Comparison of ENCODE assay signal across 8 mouse cellular contexts in genomic region chr2:166806173-166806705, GRCm38 (mm10). TPM values are rescaled to one million over a fixed set of nuclear protein-coding genes. Genes with fewer than 3 reads are reported as not detected.
A peak's percentile ranks its signal among the peaks of the same experiment; 100 is the strongest.
DNase-seq lines count a peak whose midpoint lies in the region; ATAC-seq and TF ChIP-seq lines count a peak whose summit lies in the region.

No protein-coding gene starts in this region.

- no peak; the same call in 1 of the 2 replicates for ATAC-seq in forebrain, embryonic 15.5 days (replicated peaks)
- ATAC-seq in liver, postnatal 0 days: peak; percentile 8; the same call in 1 of the 2 replicates

- H3K27ac ChIP-seq in heart, adult 2 months: peak overlapping the region; percentile 92
- no peak overlapping the region for H3K27ac ChIP-seq in ES-Bruce4 (ENCODE audit: insufficient read depth, low read length)
- H3K27ac ChIP-seq in forebrain, embryonic 15.5 days (replicated peaks): peak overlapping the region; percentile 56; the same call in 1 of the 2 replicates
- peak overlapping the region; percentile 88 for H3K27ac ChIP-seq in liver, postnatal 0 days (ENCODE audit: low read depth)

- TF ChIP-seq POLR2A in heart, adult 2 months (IDR thresholded peaks at IDR 0.05; ENCODE audit: insufficient read depth, low read depth, low read length): no peak
- no peak for TF ChIP-seq POLR2A in ES-Bruce4 (IDR thresholded peaks at IDR 0.05; ENCODE audit: insufficient read depth, low read length)

- peak overlapping the region; percentile 90 for H3K4me3 ChIP-seq in heart, adult 2 months
- H3K4me3 ChIP-seq in ES-Bruce4 (ENCODE audit: low read depth, low read length): peak overlapping the region; percentile 91
- H3K4me3 ChIP-seq in forebrain, embryonic 15.5 days: peak overlapping the region; percentile 76
- H3K4me3 ChIP-seq in liver, postnatal 0 days (ENCODE audit: low read depth, low read length): peak overlapping the region; percentile 70

- 11% methylated on average over 14 of the region's 14 CpGs for WGBS in heart, adult 2 months
- 30% methylated on average over 14 of the region's 14 CpGs for WGBS in forebrain, embryonic 15.5 days
- WGBS in liver, postnatal 0 days (ENCODE audit: insufficient replicate concordance): 11% methylated on average over 14 of the region's 14 CpGs

- no peaks in the 10 kb centered on the region for H3K79me2 ChIP-seq in heart, adult 2 months (replicated peaks; ENCODE audit: control insufficient read depth, insufficient read depth, low read length)

- no peak for TF ChIP-seq EP300 in heart, adult 2 months (IDR thresholded peaks at IDR 0.05; ENCODE audit: insufficient read depth, low read depth, low read length)
- TF ChIP-seq EP300 in ES-Bruce4 (IDR thresholded peaks at IDR 0.05; ENCODE audit: insufficient read depth, low read depth, low read length): no peak
- TF ChIP-seq EP300 in liver, postnatal 0 days (IDR thresholded peaks at IDR 0.05; ENCODE audit: low read depth): no peak

- no peaks in the 10 kb centered on the region for H3K27me3 ChIP-seq in heart, adult 2 months (ENCODE audit: control insufficient read depth, insufficient read depth, low read length)
- H3K27me3 ChIP-seq in ES-Bruce4 (ENCODE audit: control insufficient read depth, insufficient read depth, low read length, poor library complexity, severe bottlenecking): no peaks in the 10 kb centered on the region
- no peaks in the 10 kb centered on the region for H3K27me3 ChIP-seq in forebrain, embryonic 15.5 days
- H3K27me3 ChIP-seq in liver, postnatal 0 days (ENCODE audit: insufficient read depth, low read length): no peaks in the 10 kb centered on the region

- intact Hi-C loops in heart, adult 2 months (cut with DNase I): no loop called here

- peaks cover 14% of the 10 kb centered on the region for H3K36me3 ChIP-seq in heart, adult 2 months (ENCODE audit: control insufficient read depth, insufficient read depth, low read length)
- no peaks in the 10 kb centered on the region for H3K36me3 ChIP-seq in ES-Bruce4 (ENCODE audit: control insufficient read depth, insufficient read depth, low read length, poor library complexity, severe bottlenecking)
- H3K36me3 ChIP-seq in forebrain, embryonic 15.5 days: no peaks in the 10 kb centered on the region
- H3K36me3 ChIP-seq in liver, postnatal 0 days (replicated peaks; ENCODE audit: insufficient read depth, low read length): no peaks in the 10 kb centered on the region

- H3K9me3 ChIP-seq in ES-Bruce4 (replicated peaks; ENCODE audit: control insufficient read depth, insufficient read depth, low read length, poor library complexity, severe bottlenecking): peaks cover 4% of the 10 kb centered on the region; the same call in 1 of the 2 replicates
- H3K9me3 ChIP-seq in forebrain, embryonic 15.5 days: no peaks in the 10 kb centered on the region
- no peaks in the 10 kb centered on the region for H3K9me3 ChIP-seq in liver, postnatal 0 days (ENCODE audit: low read length)

- H3K4me2 ChIP-seq in forebrain, embryonic 15.5 days (replicated peaks): peak overlapping the region; percentile 84
- peak overlapping the region; percentile 86 for H3K4me2 ChIP-seq in liver, postnatal 0 days (ENCODE audit: low read depth, low read length)

- H3K9ac ChIP-seq in heart, adult 2 months (ENCODE audit: low read depth, low read length): peak overlapping the region; percentile 88
- H3K9ac ChIP-seq in ES-Bruce4 (ENCODE audit: low read depth, poor library complexity, severe bottlenecking): peak overlapping the region; percentile 91
- peak overlapping the region; percentile 74 for H3K9ac ChIP-seq in forebrain, embryonic 15.5 days (replicated peaks)
- H3K9ac ChIP-seq in liver, postnatal 0 days (replicated peaks): peak overlapping the region; percentile 88

- no peak for DNase-seq in heart, adult 2 months
- DNase-seq in heart, adult 11 months: no peak
- DNase-seq in liver, postnatal 0 days: no peak
- DNase-seq in ovary, postnatal 14 days (ENCODE audit: low spot score): no peak
- DNase-seq in gastrocnemius, postnatal 10 days: no peak
- no peak for DNase-seq in layer of hippocampus, adult 18-20 months (ENCODE audit: low spot score in 2 of 2)

- H3K4me1 ChIP-seq in heart, adult 2 months (ENCODE audit: control insufficient read depth, insufficient read depth, low read length): peaks cover 4% of the 10 kb centered on the region
- no peaks in the 10 kb centered on the region for H3K4me1 ChIP-seq in ES-Bruce4 (ENCODE audit: control insufficient read depth, insufficient read depth, low read length)
- H3K4me1 ChIP-seq in forebrain, embryonic 15.5 days: peaks cover 8% of the 10 kb centered on the region; the same call in 1 of the 2 replicates
- H3K4me1 ChIP-seq in liver, postnatal 0 days (ENCODE audit: insufficient read depth): peaks cover 18% of the 10 kb centered on the region

- no peak for TF ChIP-seq CTCF in heart, adult 2 months (IDR thresholded peaks at IDR 0.05)
- TF ChIP-seq CTCF in ES-Bruce4 (IDR thresholded peaks at IDR 0.05; ENCODE audit: low read depth, low read length): no peak
- TF ChIP-seq CTCF in liver, postnatal 0 days (IDR thresholded peaks at IDR 0.05; ENCODE audit: low read depth): no peak

RNA-seq across cellular contexts. Expression of gene Arfgef2, which starts 0.9 kb away (rescaled TPM):
- 10 to 100 TPM; 45.4 to 50.4 TPM for total RNA-seq in heart, adult 2 months (2021)
- polyA plus RNA-seq in heart, adult 2 months (2012; rRNA removed): 12.5 and 20.4 TPM in 2 replicates
- 25.8 and 28.3 TPM in 2 replicates for polyA plus RNA-seq in ES-Bruce4 (2011; ENCODE audit: insufficient read depth, insufficient read length, low read depth, missing spikeins)
- polyA plus RNA-seq in forebrain, embryonic 15.5 days (2015; fragmentation: Nextera tagmentation; extraction: Ambion mirVana): 2.9 and 3.0 TPM in 2 replicates
- polyA plus RNA-seq in liver, postnatal 0 days (2015; fragmentation: Nextera tagmentation; extraction: Ambion mirVana): 2.5 and 2.7 TPM in 2 replicates
- 10 to 100 TPM; 18.8 to 22.8 TPM for total RNA-seq in gastrocnemius, postnatal 10 days (2021)
- total RNA-seq in layer of hippocampus, adult 18-20 months (2021): 10 to 100 TPM; 59.4 to 59.5 TPM

RNA-seq across cellular contexts. Expression of gene Trp53rkb, which starts 13.9 kb away (rescaled TPM):
- total RNA-seq in heart, adult 2 months (2021): 1 to 10 TPM; 2.2 to 3.0 TPM
- 1.4 and 1.8 TPM in 2 replicates for polyA plus RNA-seq in heart, adult 2 months (2012; rRNA removed)
- polyA plus RNA-seq in ES-Bruce4 (2011; ENCODE audit: insufficient read depth, insufficient read length, low read depth, missing spikeins): 2.4 and 4.3 TPM in 2 replicates
- 8.2 and 9.8 TPM in 2 replicates for polyA plus RNA-seq in forebrain, embryonic 15.5 days (2015; fragmentation: Nextera tagmentation; extraction: Ambion mirVana)
- 3.0 and 3.1 TPM in 2 replicates for polyA plus RNA-seq in liver, postnatal 0 days (2015; fragmentation: Nextera tagmentation; extraction: Ambion mirVana)
- 1 to 10 TPM; 3.4 to 4.1 TPM for total RNA-seq in gastrocnemius, postnatal 10 days (2021)
- total RNA-seq in layer of hippocampus, adult 18-20 months (2021): 1 to 10 TPM; 4.5 to 5.2 TPM
